Mouse (Mus musculus): ENCODE measurements around the gene Ly86.

Ly86 gene

GRCm38 (mm10) chr13:37452022-37452941, 107.3 kb downstream of the Ly86 start:
- DNase-seq (ENCODE audit: low read depth, low spot score), result peak; percentile 71
- H3K36me3 ChIP-seq (ENCODE audit: control insufficient read depth, insufficient read depth, low read length, poor library complexity, severe bottlenecking), result no peaks in the 10 kb centered on the region
- no peaks in the 10 kb centered on the region for H3K27me3 ChIP-seq (ENCODE audit: control insufficient read depth, insufficient read depth, low read length, poor library complexity, severe bottlenecking)

DNA sequence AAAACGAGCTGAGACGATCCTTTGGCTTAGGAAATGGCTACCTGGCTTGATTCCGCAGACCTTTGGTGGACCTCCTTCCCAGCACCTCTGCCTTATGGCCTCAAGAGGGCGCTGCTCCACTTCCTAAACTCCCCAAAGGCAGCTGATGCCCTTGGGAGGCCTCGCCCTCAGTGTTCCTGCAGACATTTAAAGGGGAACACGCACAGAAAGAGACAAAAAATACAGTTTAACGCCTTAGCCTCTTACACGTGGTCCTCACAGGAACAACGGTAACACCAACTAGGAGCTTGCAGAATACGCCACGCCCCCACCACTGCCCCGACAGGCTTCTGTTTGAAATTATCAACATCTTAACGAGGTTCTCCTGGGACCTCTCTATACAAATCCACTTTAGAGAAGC, 108.2 kb downstream of the Ly86 start:
- DNase-seq (ENCODE audit: low read depth, low spot score), result peak; percentile 87
- Histone ChIP-seq H3K27me3 (ENCODE audit: control insufficient read depth, insufficient read depth, low read length, poor library complexity, severe bottlenecking) (no peaks in the 10 kb centered on the region), H3K36me3 (ENCODE audit: control insufficient read depth, insufficient read depth, low read length, poor library complexity, severe bottlenecking) (no peaks in the 10 kb centered on the region)

DNA sequence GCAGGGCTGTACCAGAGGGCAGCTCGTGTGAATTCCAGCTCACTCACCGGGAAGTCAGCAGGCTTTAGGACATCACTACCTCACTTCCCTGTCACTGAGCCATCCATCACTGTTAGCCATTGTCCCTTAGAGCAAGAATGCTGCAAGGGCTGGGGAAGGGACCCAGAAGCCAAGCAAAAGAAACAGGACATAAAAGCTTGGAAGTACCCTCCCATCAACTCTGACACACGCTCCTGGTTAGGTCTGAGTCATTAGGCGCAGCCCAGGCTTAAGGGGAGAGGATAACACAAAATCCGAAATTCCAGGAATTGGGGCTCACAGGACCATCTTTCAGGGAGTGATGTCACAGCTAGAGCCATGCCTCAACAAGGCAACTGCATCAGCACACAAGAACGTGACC, 109.3 kb downstream of the Ly86 start:
- H3K27me3 ChIP-seq (ENCODE audit: control insufficient read depth, insufficient read depth, low read length, poor library complexity, severe bottlenecking), result no peaks in the 10 kb centered on the region
- no peaks in the 10 kb centered on the region for H3K36me3 ChIP-seq (ENCODE audit: control insufficient read depth, insufficient read depth, low read length, poor library complexity, severe bottlenecking)
- DNase-seq (ENCODE audit: low read depth, low spot score), result no peak

- DNase-seq (ENCODE audit: low read depth, low spot score), result no peak
- Histone ChIP-seq H3K27me3 (ENCODE audit: control insufficient read depth, insufficient read depth, low read length, poor library complexity, severe bottlenecking) (no peaks in the 10 kb centered on the region), H3K36me3 (ENCODE audit: control insufficient read depth, insufficient read depth, low read length, poor library complexity, severe bottlenecking) (no peaks in the 10 kb centered on the region)
These were observed 110.6 kb downstream of the Ly86 start for GRCm38 (mm10) chr13:37455561-37455960.

DNA sequence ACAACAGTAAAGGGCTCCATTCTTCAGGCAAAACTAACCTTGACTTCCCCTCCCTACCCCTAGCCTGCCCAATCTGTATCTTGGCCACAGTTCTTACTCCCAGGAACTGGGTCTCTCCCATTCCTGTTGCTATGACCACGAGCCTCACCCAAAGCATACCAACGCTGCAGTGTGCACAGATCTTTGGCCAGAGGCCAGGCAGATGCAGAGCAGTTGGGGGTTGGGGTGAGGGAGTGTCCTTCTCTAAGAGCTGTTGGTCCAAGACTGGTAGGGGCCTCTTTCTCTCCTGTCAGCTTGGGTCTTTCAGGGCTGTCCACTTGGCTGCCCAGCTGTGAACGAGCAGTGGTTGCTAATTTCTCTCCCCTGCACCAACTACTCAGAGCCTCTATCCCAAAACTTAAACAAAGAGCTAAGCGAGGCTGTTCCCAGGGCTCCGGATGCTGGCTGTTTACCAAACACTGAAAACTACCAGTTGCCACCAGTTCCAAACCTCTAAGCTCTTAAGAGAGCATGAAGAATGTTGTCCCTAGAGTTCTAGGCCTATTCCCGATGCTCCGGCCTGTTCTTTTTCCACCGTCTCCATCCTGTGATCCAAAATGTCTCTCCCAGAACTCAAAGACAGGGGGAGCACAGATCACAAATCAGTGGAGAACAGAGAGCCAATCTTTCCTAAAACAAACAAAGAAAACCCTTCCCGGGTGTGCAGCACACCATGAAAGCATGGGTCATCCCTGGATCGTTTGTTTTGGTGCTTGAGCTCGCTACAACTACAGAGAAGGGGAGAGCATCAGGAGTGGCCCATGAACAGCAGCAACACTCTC, 112.2 kb downstream of the Ly86 start:
- H3K36me3 ChIP-seq (ENCODE audit: control insufficient read depth, insufficient read depth, low read length, poor library complexity, severe bottlenecking), result no peaks in the 10 kb centered on the region
- no peak for DNase-seq (ENCODE audit: low read depth, low spot score)
- H3K27me3 ChIP-seq (ENCODE audit: control insufficient read depth, insufficient read depth, low read length, poor library complexity, severe bottlenecking), result no peaks in the 10 kb centered on the region

GRCm38 (mm10) chr13:37458557-37458956, 113.5 kb downstream of the Ly86 start:
- Histone ChIP-seq H3K27me3 (ENCODE audit: control insufficient read depth, insufficient read depth, low read length, poor library complexity, severe bottlenecking) (no peaks in the 10 kb centered on the region), H3K36me3 (ENCODE audit: control insufficient read depth, insufficient read depth, low read length, poor library complexity, severe bottlenecking) (no peaks in the 10 kb centered on the region)
- no peak for DNase-seq (ENCODE audit: low read depth, low spot score)

GRCm38 (mm10) chr13:37459022-37459421, 114.0 kb downstream of the Ly86 start:
- DNase-seq (ENCODE audit: low read depth, low spot score), result no peak
- Histone ChIP-seq H3K36me3 (ENCODE audit: control insufficient read depth, insufficient read depth, low read length, poor library complexity, severe bottlenecking) (no peaks in the 10 kb centered on the region), H3K27me3 (ENCODE audit: control insufficient read depth, insufficient read depth, low read length, poor library complexity, severe bottlenecking) (no peaks in the 10 kb centered on the region)

DNA sequence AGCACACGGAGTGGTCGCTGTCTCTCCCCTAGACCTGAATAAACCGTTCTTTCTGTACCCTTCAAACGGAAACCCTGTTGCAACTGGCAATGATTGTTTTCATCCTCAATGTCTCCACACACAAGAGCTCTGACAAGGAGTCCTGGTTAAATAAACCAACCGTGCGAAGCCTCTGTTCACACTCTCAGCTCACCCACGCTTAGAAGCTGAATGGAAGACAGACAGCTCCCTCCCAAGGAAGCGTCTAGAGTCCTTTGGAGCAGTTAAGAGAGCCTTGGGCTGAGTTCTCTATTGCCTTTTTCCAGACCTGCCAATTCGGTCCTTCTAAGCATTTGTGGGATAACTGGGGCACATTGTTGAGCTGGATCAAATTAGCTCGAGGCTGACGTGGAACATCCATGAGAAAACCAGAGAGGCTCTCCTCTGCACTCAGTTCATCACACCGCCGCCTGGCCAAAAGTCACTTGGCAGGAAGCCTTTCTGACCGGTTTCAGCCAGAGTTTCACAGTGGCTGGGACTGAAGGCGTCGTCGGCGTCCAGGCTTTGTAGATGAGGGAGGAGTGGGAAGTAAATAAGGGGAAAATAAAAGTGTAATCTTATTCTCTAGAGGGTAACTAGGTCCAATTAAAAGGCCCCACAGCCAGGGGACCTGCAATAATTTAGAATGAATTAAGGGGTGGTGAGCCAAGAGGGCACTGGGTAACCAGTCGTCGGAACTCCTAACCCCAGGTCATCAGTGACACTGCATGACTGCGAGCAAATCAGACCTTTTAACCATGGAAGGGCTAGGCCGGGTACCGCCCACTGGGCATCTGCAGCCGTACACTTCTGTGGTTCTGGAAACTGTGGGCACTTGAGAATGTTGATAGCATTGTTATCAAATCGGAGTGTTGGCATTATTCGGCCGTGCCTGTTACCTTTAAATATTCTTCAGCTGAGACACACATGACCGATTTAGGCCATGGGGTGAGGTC, 115.2 kb downstream of the Ly86 start:
- no peaks in the 10 kb centered on the region for H3K27me3 ChIP-seq (ENCODE audit: control insufficient read depth, insufficient read depth, low read length, poor library complexity, severe bottlenecking)

DNA sequence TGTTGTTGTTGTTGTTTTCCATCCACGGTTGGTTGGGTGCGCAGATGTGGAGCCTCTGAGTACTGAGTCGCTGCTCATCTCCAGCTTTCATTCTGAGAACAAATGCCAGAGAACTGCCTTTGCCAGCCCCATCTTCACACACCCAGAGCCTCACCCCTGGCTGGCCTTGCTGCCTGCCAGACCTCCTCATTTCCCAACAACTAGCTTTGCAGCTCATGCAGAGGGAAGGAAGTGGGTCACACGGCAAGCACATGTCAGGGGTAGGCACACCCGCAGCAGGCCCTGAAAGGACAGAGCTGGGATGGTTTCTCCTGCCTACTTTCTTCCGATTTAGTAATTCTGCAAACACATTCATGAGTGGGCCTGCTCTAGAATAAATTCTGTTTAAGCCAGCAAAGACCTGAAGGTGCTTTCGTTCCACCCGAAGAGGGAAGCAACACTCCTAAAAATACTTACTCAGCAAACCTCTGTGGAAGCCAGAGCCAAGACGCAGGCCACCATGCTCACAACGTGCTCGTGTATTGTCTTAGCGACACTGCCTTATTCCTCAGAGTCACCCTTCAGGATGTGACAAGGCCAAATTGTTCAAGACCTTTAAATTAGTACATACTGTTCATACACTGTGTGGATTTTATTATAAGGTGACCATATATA, 117.2 kb downstream of the Ly86 start:
- no peaks in the 10 kb centered on the region for H3K36me3 ChIP-seq (ENCODE audit: control insufficient read depth, insufficient read depth, low read length, poor library complexity, severe bottlenecking)
- no peak for DNase-seq (ENCODE audit: low read depth, low spot score)

More for the DNA sequence above, 115.2 kb downstream of the Ly86 start:
- no peaks in the 10 kb centered on the region for H3K36me3 ChIP-seq (ENCODE audit: control insufficient read depth, insufficient read depth, low read length, poor library complexity, severe bottlenecking)
- no peak for DNase-seq (ENCODE audit: low read depth, low spot score)

DNA sequence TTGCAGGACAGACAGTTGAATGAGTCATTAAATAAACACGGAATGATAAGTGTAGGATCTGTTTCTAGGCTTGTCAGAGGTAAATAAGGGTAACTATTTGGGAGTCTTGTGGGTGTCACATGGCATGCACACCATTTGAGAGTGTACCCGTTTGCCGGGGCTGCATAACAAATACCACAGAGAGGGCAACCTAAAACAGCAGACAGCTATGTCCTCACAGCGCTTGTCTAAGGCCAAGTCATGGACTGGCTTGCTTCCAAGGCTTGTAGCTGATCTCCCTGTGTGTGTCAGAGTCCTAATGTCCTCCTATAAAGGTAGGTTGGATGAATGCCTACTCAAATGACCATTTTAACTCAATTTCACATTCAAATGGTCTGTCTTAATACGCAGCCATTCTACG, 120.7 kb downstream of the Ly86 start:
- no peak for DNase-seq (ENCODE audit: low read depth, low spot score)
- Histone ChIP-seq H3K36me3 (ENCODE audit: control insufficient read depth, insufficient read depth, low read length, poor library complexity, severe bottlenecking) (no peaks in the 10 kb centered on the region), H3K27me3 (ENCODE audit: control insufficient read depth, insufficient read depth, low read length, poor library complexity, severe bottlenecking) (no peaks in the 10 kb centered on the region)

More for the DNA sequence above, 117.2 kb downstream of the Ly86 start:
- H3K27me3 ChIP-seq (ENCODE audit: control insufficient read depth, insufficient read depth, low read length, poor library complexity, severe bottlenecking), result no peaks in the 10 kb centered on the region

- no peaks in the 10 kb centered on the region for H3K36me3 ChIP-seq (ENCODE audit: control insufficient read depth, insufficient read depth, low read length, poor library complexity, severe bottlenecking)
- no peaks in the 10 kb centered on the region for H3K27me3 ChIP-seq (ENCODE audit: control insufficient read depth, insufficient read depth, low read length, poor library complexity, severe bottlenecking)
- peak; percentile 72 for DNase-seq (ENCODE audit: low read depth, low spot score)
These were observed 122.8 kb downstream of the Ly86 start for GRCm38 (mm10) chr13:37467795-37468194.
